Comparison of ENCODE assay signal across 17 mouse cellular contexts in the genomic region with DNA sequence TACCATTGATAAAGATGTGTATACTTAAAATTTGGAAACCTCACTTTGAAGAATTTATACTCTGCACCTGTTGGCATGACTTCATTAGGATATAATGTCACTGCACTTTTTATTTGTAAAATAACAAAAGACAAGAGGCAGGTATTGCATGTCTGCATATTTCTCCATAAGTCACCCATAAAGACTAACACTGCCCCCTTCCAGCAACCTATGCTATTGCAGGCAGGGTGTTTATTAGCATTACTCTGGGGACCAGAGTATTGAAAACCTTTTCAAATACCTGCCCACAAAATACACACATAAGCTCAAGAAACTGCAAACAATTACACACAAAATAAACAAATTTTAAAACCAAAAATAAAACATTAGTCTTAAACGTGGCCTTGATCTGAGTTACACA. TPM values are rescaled to one million over a fixed set of nuclear protein-coding genes. Genes with fewer than 3 reads are reported as not detected.
DNase-seq lines count a peak whose midpoint lies in the region; ATAC-seq and TF ChIP-seq lines count a peak whose summit lies in the region.
"Had no signal": no experiment of that assay in that cellular context is flagged by ENCODE, and none has a peak within 500 bp of the region (broad histone marks: within the 10 kb centered on the region; RNA-seq: fewer than 3 reads in every experiment).

No protein-coding gene starts in this region.

- H3K4me2 ChIP-seq in intestine, postnatal 0 days (replicated peaks; ENCODE audit: low read depth), result no peak overlapping the region
- H3K4me2 ChIP-seq in intestine, embryonic 15.5 days (replicated peaks), result no peak overlapping the region

- no peak overlapping the region for H3K4me3 ChIP-seq in intestine, postnatal 0 days (ENCODE audit: low read depth, low read length)
- no peak overlapping the region for H3K4me3 ChIP-seq in intestine, embryonic 15.5 days (replicated peaks)
- H3K4me3 ChIP-seq in limb, embryonic 10.5 days, result no peak overlapping the region

- TF ChIP-seq CTCF in intestine, postnatal 0 days (IDR thresholded peaks at IDR 0.05; ENCODE audit: low read depth), result peak; percentile 54

- peak; percentile 28 to 48 for DNase-seq in cerebellum, postnatal 10 days
- peak; percentile 8 for DNase-seq in 3T3-L1 (ENCODE audit: low read depth, low spot score)
- DNase-seq in R1 (ENCODE audit: low read depth, low spot score), result peak; percentile 12
- no peak for DNase-seq in limb, embryonic 10.5 days (ENCODE audit: low spot score)
- DNase-seq in adrenal gland, adult 2 months, result no peak
- DNase-seq: kidney, postnatal 4 days; lung, adult 18-20 months had no signal

- no peaks in the 10 kb centered on the region for H3K9me3 ChIP-seq in intestine, postnatal 0 days (ENCODE audit: control insufficient read depth)
- H3K9me3 ChIP-seq in intestine, embryonic 15.5 days, result no peaks in the 10 kb centered on the region
- H3K9me3 ChIP-seq in limb, embryonic 10.5 days (replicated peaks), result no peaks in the 10 kb centered on the region

- 48% methylated on average over 1 of the region's 1 CpGs for WGBS in intestine, postnatal 0 days
- WGBS in intestine, embryonic 15.5 days, result 46% methylated on average over 1 of the region's 1 CpGs
- WGBS in limb, embryonic 10.5 days, result 41% methylated on average over 1 of the region's 1 CpGs

- no peaks in the 10 kb centered on the region for H3K27me3 ChIP-seq in intestine, postnatal 0 days (replicated peaks; ENCODE audit: control insufficient read depth, insufficient read depth, low read length)
- H3K27me3 ChIP-seq in intestine, embryonic 15.5 days (replicated peaks), result no peaks in the 10 kb centered on the region
- H3K27me3 ChIP-seq in limb, embryonic 10.5 days (ENCODE audit: low read depth, poor library complexity, severe bottlenecking), result no peaks in the 10 kb centered on the region

- ATAC-seq in cerebellum, adult (ENCODE audit: insufficient number of reproducible peaks, low FRiP score, low TSS enrichment), result no peak
- ATAC-seq in intestine, postnatal 0 days, result no peak
- no peak for ATAC-seq in intestine, embryonic 15.5 days
- ATAC-seq: inflammation-experienced regulatory T-cells, adult 6 months had no signal

- no peaks in the 10 kb centered on the region for H3K36me3 ChIP-seq in intestine, postnatal 0 days (ENCODE audit: control insufficient read depth, insufficient read depth)
- no peaks in the 10 kb centered on the region for H3K36me3 ChIP-seq in intestine, embryonic 15.5 days
- H3K36me3 ChIP-seq in limb, embryonic 10.5 days, result no peaks in the 10 kb centered on the region

- no peaks in the 10 kb centered on the region for H3K4me1 ChIP-seq in intestine, postnatal 0 days (replicated peaks; ENCODE audit: control insufficient read depth, insufficient read depth, low read length)
- no peaks in the 10 kb centered on the region for H3K4me1 ChIP-seq in intestine, embryonic 15.5 days (replicated peaks)
- H3K4me1 ChIP-seq in limb, embryonic 10.5 days, result no peaks in the 10 kb centered on the region

- H3K9ac ChIP-seq in intestine, postnatal 0 days (ENCODE audit: low read depth, low read length), result no peak overlapping the region
- no peak overlapping the region for H3K9ac ChIP-seq in intestine, embryonic 15.5 days

- H3K27ac ChIP-seq in intestine, postnatal 0 days (ENCODE audit: low read depth, low read length), result no peak overlapping the region
- H3K27ac ChIP-seq in intestine, embryonic 15.5 days, result no peak overlapping the region
- no peak overlapping the region for H3K27ac ChIP-seq in limb, embryonic 10.5 days

RNA-seq across cellular contexts. Expression of a gene that starts 32.4 kb away (rescaled TPM):
- polyA plus RNA-seq in intestine, postnatal 0 days (2015; fragmentation: Nextera tagmentation; extraction: Ambion mirVana), result not detected in 2 replicates
- polyA plus RNA-seq in intestine, embryonic 15.5 days (2015; fragmentation: Nextera tagmentation; extraction: Ambion mirVana), result not detected in 2 replicates
- not detected in 2 replicates for polyA plus RNA-seq in limb, embryonic 10.5 days (2016; fragmentation: Nextera tagmentation; extraction: Ambion mirVana)
- total RNA-seq in adrenal gland, adult 2 months (2021), result not detected
- polyA plus RNA-seq in adrenal gland, adult 2 months (2012; rRNA removed), result not detected in 2 replicates
- total RNA-seq: adrenal gland, postnatal 4 days; common myeloid progenitor, adult 5-6 weeks; gastrocnemius, adult 18-20 months; left cerebral cortex, postnatal 36 days; megakaryocyte-erythroid progenitor cell, adult 5-6 weeks had no signal
- polyA plus RNA-seq: heart, embryonic 14.5 days; inflammation-experienced regulatory T-cells, adult 6 months had no signal

RNA-seq across cellular contexts. Expression of a gene that starts 44.9 kb away (rescaled TPM):
- polyA plus RNA-seq in intestine, postnatal 0 days (2015; fragmentation: Nextera tagmentation; extraction: Ambion mirVana), result not detected in 2 replicates
- not detected in 2 replicates for polyA plus RNA-seq in intestine, embryonic 15.5 days (2015; fragmentation: Nextera tagmentation; extraction: Ambion mirVana)
- not detected in 2 replicates for polyA plus RNA-seq in limb, embryonic 10.5 days (2016; fragmentation: Nextera tagmentation; extraction: Ambion mirVana)
- not detected for total RNA-seq in adrenal gland, adult 2 months (2021)
- polyA plus RNA-seq in adrenal gland, adult 2 months (2012; rRNA removed), result not detected in 2 replicates
- total RNA-seq: adrenal gland, postnatal 4 days; common myeloid progenitor, adult 5-6 weeks; gastrocnemius, adult 18-20 months; left cerebral cortex, postnatal 36 days; megakaryocyte-erythroid progenitor cell, adult 5-6 weeks had no signal
- polyA plus RNA-seq: heart, embryonic 14.5 days; inflammation-experienced regulatory T-cells, adult 6 months had no signal

Comparison
In these comparisons a context has a peak if more than half of its experiments do, and no peak if none do; other contexts are left out.
1. DNase-seq: peak in cerebellum, postnatal 10 days (2 of 2), 3T3-L1 (single experiment) and R1 (single experiment); none in limb, embryonic 10.5 days (single experiment) and adrenal gland, adult 2 months (single experiment).